Mouse (Mus musculus) CD4-positive, CD25-positive, alpha-beta regulatory T cell, adult 4 months (primary cell): ENCODE data around the gene Adamtsl1. TPM values are rescaled to one million over a fixed set of nuclear protein-coding genes. Genes with fewer than 3 reads are reported as not detected.

Experiments
- ATAC-seq: one replicate; pipeline ENCODE4 v1.8.0; 2017
- polyA plus RNA-seq, 2 experiments: library from polyadenylated mRNA; unstranded; fragments of 100-300 nt; shearing (Covaris generic); gene quantifications; one replicate each; pipeline ENCODE4 v1.2.1; 2017

Adamtsl1 gene
- polyA plus RNA-seq, 2 experiments from 2014 or later = not detected

- no peak for ATAC-seq
Measured at GRCm38 (mm10) chr4:86416401-86417025, 902.5 kb downstream of the Adamtsl1 start.

DNA sequence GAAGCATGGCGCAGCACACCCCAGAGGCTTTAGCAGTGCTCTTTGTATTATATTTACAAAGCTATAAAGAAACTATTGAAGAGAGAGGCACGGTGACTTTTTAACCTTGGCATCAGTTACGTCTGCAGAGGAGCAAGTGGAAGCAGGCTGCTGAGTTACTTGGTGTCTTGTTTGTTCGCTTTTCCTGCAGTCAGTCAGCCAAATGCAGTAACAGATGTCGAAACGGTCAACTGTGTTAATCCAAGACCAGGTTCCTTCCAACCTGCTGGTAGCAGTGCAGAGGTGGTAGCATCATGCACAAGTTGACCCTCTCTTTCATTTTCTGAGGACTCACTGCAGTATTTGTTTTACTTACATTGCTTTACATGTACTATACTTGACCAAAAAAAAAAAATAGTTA lies 908.6 kb downstream of the Adamtsl1 start:
- ATAC-seq = no peak

DNA sequence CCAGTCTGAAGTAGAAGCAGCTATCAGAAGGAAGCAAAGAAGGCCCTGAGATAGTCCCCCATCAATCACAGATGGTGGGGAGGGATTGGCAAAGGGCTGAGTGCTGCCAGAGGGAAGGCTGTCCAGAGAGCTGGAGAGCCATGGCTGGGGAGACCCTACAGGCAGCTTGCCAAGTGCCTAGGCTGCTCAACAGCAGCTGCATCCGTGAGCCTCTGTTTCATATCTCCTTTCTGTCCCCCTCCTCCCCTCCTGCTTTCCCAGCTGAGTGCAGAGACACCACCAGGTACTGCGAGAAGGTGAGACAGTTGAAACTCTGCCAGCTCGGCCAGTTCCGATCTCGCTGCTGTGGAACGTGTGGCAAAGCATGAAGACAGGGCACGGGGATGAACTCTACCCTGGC lies 911.6 kb downstream of the Adamtsl1 start:
- no peak for ATAC-seq

DNA sequence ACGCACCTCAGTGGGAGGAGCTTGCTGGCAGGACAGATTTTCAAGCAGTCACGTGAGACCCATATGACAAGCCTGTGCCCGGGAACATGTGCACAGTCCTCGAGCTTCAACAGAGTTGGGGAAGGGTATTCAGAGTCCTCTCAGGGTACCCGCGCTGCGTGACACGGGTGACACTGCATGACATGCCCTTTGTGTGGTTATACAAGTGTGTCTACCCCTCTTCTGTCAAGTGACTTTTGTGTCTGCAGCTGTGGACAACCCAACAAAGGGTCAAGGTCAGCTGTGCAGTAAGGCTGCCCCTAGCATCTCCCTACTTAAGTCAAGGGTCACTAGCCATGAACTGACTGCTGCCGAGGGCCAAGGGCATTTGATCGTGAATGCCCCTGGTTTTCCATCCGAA lies 912.6 kb downstream of the Adamtsl1 start:
- no peak for ATAC-seq

- no peak for ATAC-seq
Measured at GRCm38 (mm10) chr4:86427312-86427711, 913.3 kb downstream of the Adamtsl1 start.

- no peak for ATAC-seq
Measured at GRCm38 (mm10) chr4:86428091-86428745, 914.2 kb downstream of the Adamtsl1 start.

GRCm38 (mm10) chr4:86435631-86436030 lies 921.7 kb downstream of the Adamtsl1 start:
- ATAC-seq = no peak

- no peak for ATAC-seq
Measured at GRCm38 (mm10) chr4:86436336-86436735, 922.4 kb downstream of the Adamtsl1 start.

DNA sequence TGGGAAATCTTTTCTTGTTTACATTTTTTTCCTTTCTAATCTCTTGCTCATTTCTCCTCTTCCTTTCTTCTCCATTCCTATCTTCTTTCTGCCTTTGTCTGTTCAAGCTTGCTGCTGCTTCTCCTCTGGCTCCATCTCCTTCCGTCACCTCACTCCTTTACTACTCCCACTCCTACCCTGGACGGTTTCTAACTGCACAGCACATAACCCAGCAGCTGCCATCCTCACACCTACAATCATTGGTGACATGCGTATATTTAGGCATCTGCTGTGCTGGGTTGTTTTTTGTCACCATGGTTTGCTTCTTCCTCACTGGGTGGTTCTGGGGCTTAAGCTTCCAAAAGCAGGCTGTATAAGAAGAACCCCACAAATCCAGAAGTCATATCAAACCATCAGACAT lies 936.5 kb downstream of the Adamtsl1 start:
- ATAC-seq = no peak

DNA sequence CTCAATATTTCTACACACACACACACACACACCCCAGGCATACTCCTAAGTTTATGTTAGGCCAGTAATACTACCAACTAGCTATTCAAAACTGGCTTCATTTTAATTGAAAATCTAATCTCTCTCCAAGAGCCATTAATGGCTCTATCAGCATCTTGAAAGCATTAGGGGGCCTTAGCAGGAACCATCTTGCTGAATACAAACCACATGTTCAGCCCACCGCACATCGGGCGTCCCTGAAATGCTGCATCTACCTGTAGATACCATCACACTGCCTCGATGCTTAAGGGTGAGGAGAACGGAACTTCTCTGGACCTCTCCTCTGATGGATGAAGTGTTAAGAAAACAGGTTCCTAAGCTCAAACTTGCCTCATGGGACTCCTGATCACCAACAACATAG lies 950.8 kb downstream of the Adamtsl1 start:
- no peak for ATAC-seq
